ENCODE assay signal across 45 mouse cellular contexts in genomic region chr1:106959981-106960380, GRCm38 (mm10). TPM values are rescaled to one million over a fixed set of nuclear protein-coding genes. Genes with fewer than 3 reads are reported as not detected.
"Had no signal": no experiment of that assay in that cellular context is flagged by ENCODE, and none has a peak within 500 bp of the region (broad histone marks: within the 10 kb centered on the region; RNA-seq: fewer than 3 reads in every experiment).

No protein-coding gene starts in this region.

- ATAC-seq: liver, embryonic 12.5 days; liver, postnatal 0 days; lung, postnatal 0 days; midbrain, embryonic 13.5 days; midbrain, embryonic 15.5 days; midbrain, embryonic 16.5 days had no signal

- DNase-seq: left cerebral cortex, postnatal 4 days; liver; liver, embryonic 13.5 days; liver, postnatal 0 days; lung, adult 18-20 months; lung, adult 2 months; lung, embryonic 14.5 days; lung, postnatal 10 days; lung, postnatal 14 days; lung, postnatal 36 days; lung, postnatal 4 days; midbrain, embryonic 14.5 days had no signal

RNA-seq across cellular contexts. Expression of gene Serpinb13, which starts 20.8 kb away (rescaled TPM):
- total RNA-seq: left cerebral cortex, postnatal 10 days; left cerebral cortex, postnatal 14 days; left cerebral cortex, postnatal 25 days; left cerebral cortex, postnatal 36 days; left cerebral cortex, postnatal 4 days; liver, adult 2 months; megakaryocyte progenitor cell, adult 5-6 weeks; megakaryocyte, adult 5-6 weeks; megakaryocyte-erythroid progenitor cell, adult 5-6 weeks; midbrain, postnatal 0 days; monocyte, adult 5-6 weeks had no signal
- polyA plus RNA-seq: limb, embryonic 10.5 days; limb, embryonic 11.5 days; limb, embryonic 12.5 days; limb, embryonic 13.5 days; limb, embryonic 14.5 days; liver, adult 2 months; liver, embryonic 11.5 days; liver, embryonic 12.5 days; liver, embryonic 13.5 days; liver, embryonic 14.5 days; liver, embryonic 15.5 days; liver, embryonic 16.5 days; liver, postnatal 0 days; lung, embryonic 14.5 days; lung, embryonic 15.5 days; lung, embryonic 16.5 days; lung, postnatal 0 days; macrophage; midbrain, embryonic 10.5 days; midbrain, embryonic 11.5 days; midbrain, embryonic 12.5 days; midbrain, embryonic 13.5 days; midbrain, embryonic 14.5 days; midbrain, embryonic 15.5 days; midbrain, embryonic 16.5 days; midbrain, postnatal 0 days; myocyte; neural tube, embryonic 11.5 days; neural tube, embryonic 12.5 days had no signal

RNA-seq across cellular contexts. Expression of gene Serpinb12, which starts 25.7 kb away (rescaled TPM):
- total RNA-seq: left cerebral cortex, postnatal 10 days; left cerebral cortex, postnatal 14 days; left cerebral cortex, postnatal 25 days; left cerebral cortex, postnatal 36 days; left cerebral cortex, postnatal 4 days; liver, adult 2 months; megakaryocyte progenitor cell, adult 5-6 weeks; megakaryocyte, adult 5-6 weeks; megakaryocyte-erythroid progenitor cell, adult 5-6 weeks; monocyte, adult 5-6 weeks had no signal
- polyA plus RNA-seq: limb, embryonic 10.5 days; limb, embryonic 11.5 days; limb, embryonic 12.5 days; liver, adult 2 months; liver, embryonic 11.5 days; liver, embryonic 12.5 days; liver, embryonic 13.5 days; liver, embryonic 14.5 days; liver, embryonic 15.5 days; liver, postnatal 0 days; midbrain, embryonic 10.5 days; midbrain, embryonic 11.5 days; midbrain, embryonic 12.5 days; midbrain, embryonic 13.5 days; midbrain, embryonic 14.5 days; midbrain, embryonic 15.5 days; midbrain, embryonic 16.5 days; midbrain, postnatal 0 days; myocyte; neural tube, embryonic 11.5 days; neural tube, embryonic 12.5 days had no signal
